Mouse (Mus musculus) 416B (cell line): ENCODE measurements around the gene Flrt2.

Experiments
- DNase-seq: peaks from one replicate; pipeline ENCODE4 v3.0.0; 2011; ENCODE audit warnings: low read depth

Flrt2 gene

GRCm38 (mm10) chr12:95734075-95734474, 42.0 kb downstream of the Flrt2 start:
- DNase-seq: no peak

- no peak for DNase-seq
These were observed 45.5 kb downstream of the Flrt2 start for GRCm38 (mm10) chr12:95737571-95737970.

- DNase-seq: no peak
These were observed 46.0 kb downstream of the Flrt2 start for GRCm38 (mm10) chr12:95738031-95738430.

- no peak for DNase-seq
These were observed 46.6 kb downstream of the Flrt2 start for GRCm38 (mm10) chr12:95738491-95739135.

GRCm38 (mm10) chr12:95739739-95740138, 47.7 kb downstream of the Flrt2 start:
- no peak for DNase-seq

- peak; percentile 89 for DNase-seq
These were observed 49.3 kb downstream of the Flrt2 start for GRCm38 (mm10) chr12:95741296-95741695.

GRCm38 (mm10) chr12:95744307-95744706, 52.3 kb downstream of the Flrt2 start:
- DNase-seq: no peak

- DNase-seq: peak; percentile 98
These were observed 55.0 kb downstream of the Flrt2 start for GRCm38 (mm10) chr12:95746856-95747579.

- DNase-seq: peak; percentile 81
These were observed 56.7 kb downstream of the Flrt2 start for GRCm38 (mm10) chr12:95748760-95749159.

- DNase-seq: peak; percentile 60
These were observed 57.2 kb downstream of the Flrt2 start for GRCm38 (mm10) chr12:95749248-95749647.

GRCm38 (mm10) chr12:95759212-95759746, 67.3 kb downstream of the Flrt2 start:
- DNase-seq: no peak

- peak; percentile 32 for DNase-seq
These were observed 73.2 kb downstream of the Flrt2 start for GRCm38 (mm10) chr12:95765255-95765654.

GRCm38 (mm10) chr12:95769041-95769440, 77.0 kb downstream of the Flrt2 start:
- DNase-seq: no peak

GRCm38 (mm10) chr12:95770251-95770650, 78.2 kb downstream of the Flrt2 start:
- DNase-seq: no peak

GRCm38 (mm10) chr12:95790146-95790545, 98.1 kb downstream of the Flrt2 start:
- no peak for DNase-seq

GRCm38 (mm10) chr12:95816660-95817059, 124.6 kb downstream of the Flrt2 start:
- DNase-seq: peak; percentile 30
